Mouse (Mus musculus) heart, postnatal 14 days (tissue): ENCODE measurements around the gene Serpina1d. TPM values are rescaled to one million over a fixed set of nuclear protein-coding genes. Genes with fewer than 3 reads are reported as not detected.
"Not testable (repeated sequence)": the region's sequence is repeated elsewhere in the genome, so short reads cannot be mapped to it uniquely, and the experiment has no call there.

Experiments used
- DNase-seq, 2 experiments: peaks; one replicate each; pipeline ENCODE4 v3.0.0; 2021 to 2022
- intact Hi-C: fragments of 180-260 bp; cut with DNase I; formaldehyde crosslinking; loops from one replicate; pipeline ENCODE4 v1.15.1; 2025
- long read RNA-seq, 2 experiments: library from polyadenylated mRNA; stranded (forward); transcript quantifications; one replicate each; pipeline ENCODE4 v2.0.0; 2021
- total RNA-seq, 2 experiments: library from RNA; stranded (reverse); gene quantifications; 2 replicates each; pipeline ENCODE4 v1.2.3; 2021

Gene Serpina1d
- not detected for total RNA-seq
- long read RNA-seq, experiment 1 = 0 reads
- long read RNA-seq, experiment 2 = 0 reads

DNA sequence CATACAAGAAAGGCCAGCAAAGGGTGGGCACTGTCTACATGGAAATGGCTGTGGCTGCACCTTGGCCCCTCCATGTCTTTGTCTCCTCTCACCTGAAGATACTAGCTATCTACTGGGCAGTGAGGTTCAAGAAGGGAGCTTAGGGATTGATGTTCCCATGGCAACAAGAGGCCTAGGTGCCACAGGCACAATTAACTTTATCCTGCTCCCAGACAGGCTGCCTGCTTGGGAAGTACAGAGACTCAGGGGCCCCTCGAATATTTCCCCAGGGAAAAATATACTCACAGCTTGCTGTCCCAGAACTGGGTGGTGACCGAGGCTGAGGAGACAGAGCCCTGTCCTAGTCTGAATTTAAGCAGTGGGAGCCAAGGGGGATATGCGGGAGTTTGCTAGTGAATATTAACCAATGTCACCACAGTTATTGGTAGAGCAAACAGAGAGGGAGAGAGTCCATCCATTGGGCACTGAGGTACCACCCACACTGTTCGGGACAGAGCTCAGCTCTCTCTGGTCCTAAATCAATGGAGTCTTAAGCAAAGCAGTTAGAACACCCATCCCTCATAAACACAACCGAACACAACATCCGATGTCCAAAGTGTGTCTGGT lies at the start of gene Serpina1d:
Serpina1d (minus strand) TSS at position 347 of the 606 bp plus-strand sequence.
- DNase-seq, intact Hi-C loops: not testable (repeated sequence)

DNA sequence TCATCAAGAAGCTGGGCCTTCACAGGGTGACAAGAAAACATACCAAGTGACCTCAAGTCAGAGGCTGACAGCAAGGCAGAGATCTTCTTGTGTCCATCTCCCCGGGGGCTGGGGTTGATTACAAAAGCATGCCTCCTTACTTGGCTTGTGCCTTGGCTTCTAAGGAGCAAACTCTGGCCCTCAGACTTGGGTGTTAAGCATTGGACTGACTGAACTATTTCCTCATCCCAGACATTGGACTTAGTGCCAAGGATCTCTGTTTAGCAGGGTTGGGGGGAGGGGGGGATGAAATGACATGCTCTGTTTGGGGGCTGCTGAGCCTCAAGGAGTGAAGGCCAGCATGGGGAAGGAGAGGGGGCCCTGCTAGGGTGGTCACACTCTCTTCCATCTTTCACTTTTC lies 2.8 kb downstream of the Serpina1d start:
- DNase-seq, intact Hi-C loops: not testable (repeated sequence)

DNA sequence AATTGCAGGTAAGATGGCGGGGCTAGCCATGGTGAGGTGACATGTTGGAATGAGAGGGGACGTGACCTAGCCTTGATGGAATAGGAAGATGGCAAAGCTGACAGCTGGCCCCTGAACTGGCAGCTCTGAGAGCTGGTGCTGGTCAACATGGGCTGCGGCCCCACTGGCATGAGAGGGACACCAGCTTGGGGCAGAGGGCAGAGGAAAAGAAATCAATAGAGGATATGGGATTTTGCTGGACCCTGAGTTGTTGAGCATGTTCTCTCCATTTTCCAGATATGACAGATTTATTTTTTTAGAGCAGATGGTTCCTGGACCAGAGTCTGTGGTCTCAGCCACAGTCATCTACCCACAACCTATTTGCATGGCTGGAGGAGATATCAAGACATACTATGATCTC lies 10.3 kb downstream of the Serpina1d start:
- intact Hi-C loops, DNase-seq: not testable (repeated sequence)

DNA sequence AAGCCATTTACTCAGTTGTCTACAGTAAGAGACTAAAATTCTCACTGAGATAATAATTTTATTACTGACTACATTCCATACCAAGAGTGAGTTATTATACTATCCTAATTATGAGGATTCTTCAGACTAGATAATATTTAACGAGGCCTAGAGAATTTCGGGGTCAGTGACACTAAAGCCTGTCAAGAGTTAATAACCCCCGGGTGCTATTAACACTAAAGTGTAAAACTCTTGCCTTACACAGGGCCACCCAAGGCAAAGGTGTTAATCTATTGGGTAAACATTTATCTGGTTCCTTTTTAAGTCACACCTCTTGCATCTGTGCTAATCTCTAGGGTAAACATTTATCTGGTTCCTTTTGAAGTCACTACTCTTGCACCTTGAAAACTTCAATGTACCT lies 13.1 kb downstream of the Serpina1d start:
- DNase-seq, intact Hi-C loops: not testable (repeated sequence)

DNA sequence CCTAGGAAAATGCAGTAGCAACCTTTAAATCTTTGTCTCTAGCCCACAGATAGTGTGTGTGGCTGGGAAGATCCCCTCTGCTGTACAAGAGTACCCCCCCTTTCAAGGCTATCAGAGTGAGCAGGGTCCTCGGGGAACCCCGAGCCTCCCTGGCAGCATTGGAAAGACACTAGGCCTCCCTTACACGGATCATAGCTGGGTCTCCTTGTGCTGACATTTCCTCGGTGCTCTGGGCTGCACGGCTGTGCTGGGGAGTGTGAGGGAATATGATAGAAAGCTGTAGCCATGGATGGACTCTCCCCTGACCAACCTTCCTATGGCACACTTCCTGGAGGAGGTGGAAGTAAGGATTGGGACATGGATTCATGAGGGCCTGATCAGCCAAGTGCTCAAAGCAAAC lies 27.4 kb downstream of the Serpina1d start:
- intact Hi-C loops, DNase-seq: not testable (repeated sequence)

DNA sequence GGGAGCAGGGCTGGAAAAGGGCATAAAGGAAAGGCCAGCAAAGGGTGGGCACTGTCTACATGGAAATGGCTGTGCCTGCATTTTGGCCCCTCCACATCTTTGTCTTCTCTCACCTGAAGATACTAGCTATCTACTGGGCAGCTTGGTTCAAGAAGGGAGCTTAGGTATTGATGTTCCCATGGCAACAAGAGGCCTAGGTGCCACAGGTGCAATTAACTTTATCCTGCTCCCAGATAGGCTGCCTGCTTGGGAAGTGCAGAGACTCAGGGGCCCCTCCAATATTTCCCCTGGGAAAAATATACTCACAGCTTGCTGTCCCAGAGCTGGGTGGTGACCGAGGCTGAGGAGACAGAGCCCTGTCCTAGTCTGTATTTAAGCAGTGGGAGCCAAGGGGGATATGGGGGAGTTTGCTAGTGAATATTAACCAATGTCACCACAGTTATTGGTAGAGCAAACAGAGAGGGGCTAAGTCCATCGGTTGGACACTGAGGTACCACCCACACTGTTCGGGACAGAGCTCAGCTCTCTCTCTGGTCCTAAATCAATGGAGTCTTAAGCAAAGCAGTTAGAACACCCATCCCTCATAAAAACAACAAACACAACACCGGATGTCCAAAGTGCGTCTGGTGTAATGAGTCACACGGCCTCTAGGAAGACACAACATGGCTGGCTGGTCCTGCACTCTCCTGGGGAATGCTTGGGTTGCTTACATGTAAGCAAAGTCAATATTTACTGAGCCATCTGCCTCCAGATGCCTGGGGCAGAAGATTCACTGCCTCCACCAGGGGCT lies 35.4 kb downstream of the Serpina1d start:
- intact Hi-C loops, DNase-seq: not testable (repeated sequence)

DNA sequence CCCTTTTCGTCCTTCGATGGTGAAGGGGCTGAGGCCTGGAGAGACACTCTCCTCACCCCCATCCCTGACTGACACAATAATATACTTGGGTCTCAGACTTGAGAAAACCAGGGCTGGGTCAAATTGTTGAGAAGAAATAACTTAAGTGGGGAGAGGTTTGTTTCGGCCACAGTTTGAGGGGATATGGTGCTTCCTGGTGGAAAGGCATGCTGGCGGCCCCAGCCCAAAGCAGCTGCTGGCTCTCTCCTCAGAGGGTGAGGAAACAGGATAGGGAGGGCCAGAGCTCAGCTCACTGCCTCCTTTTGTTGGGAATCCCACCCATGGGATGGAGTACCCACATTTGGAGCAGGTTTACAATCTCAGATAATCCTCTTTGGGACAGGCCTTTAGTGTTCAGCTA lies 37.8 kb downstream of the Serpina1d start:
- DNase-seq, intact Hi-C loops: not testable (repeated sequence)

DNA sequence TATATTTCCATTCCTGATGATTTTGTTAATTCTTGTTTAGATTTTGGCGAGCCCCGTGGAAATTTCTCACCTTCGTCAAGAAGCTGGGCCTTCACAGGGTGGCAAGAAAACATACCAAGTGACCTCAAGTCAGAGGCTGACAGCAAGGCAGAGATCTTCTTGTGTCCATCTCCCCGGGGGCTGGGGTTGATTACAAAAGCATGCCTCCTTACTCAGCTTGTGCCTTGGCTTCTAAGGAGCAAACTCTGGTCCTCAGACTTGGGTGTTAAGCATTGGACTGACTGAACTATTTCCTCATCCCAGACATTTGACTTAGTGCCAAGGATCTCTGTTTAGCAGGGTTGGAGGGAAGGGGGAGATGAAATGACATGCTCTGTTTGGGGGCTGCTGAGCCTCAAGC lies 38.3 kb downstream of the Serpina1d start:
- DNase-seq, intact Hi-C loops: not testable (repeated sequence)

Other genes with a start within 250 kb of the Serpina1d start
- gene Ppp4r4, start 241.3 kb downstream of the Serpina1d start, total RNA-seq = under 1 TPM; 0.50 to 0.98 TPM
- not detected for gene Serpina10, start 142.1 kb downstream of the Serpina1d start, total RNA-seq
- gene Serpina6, start 116.4 kb downstream of the Serpina1d start, total RNA-seq = not detected
- not detected for gene Serpina16, start 97.5 kb downstream of the Serpina1d start, total RNA-seq
- gene Serpina1f, start 78.1 kb downstream of the Serpina1d start, total RNA-seq = not detected
- gene Serpina1b, start 56.8 kb upstream of the Serpina1d start, total RNA-seq = under 1 TPM in 1 of 2 experiments, not detected in 1; 0.17 TPM
- gene Serpina1a, start 90.0 kb upstream of the Serpina1d start, total RNA-seq = not detected
- gene Serpina1c, start 131.3 kb upstream of the Serpina1d start, total RNA-seq = not detected
- not detected for gene Serpina1e, start 185.4 kb upstream of the Serpina1d start, total RNA-seq
- not detected for gene Serpina11, start 216.4 kb upstream of the Serpina1d start, total RNA-seq
- gene Serpina9, start 240.2 kb upstream of the Serpina1d start, total RNA-seq = under 1 TPM in 1 of 2 experiments, not detected in 1; 0.07 TPM